Mouse (Mus musculus) adrenal gland, adult 18-20 months (tissue): ENCODE results near the gene Fam180a. TPM values are rescaled to one million over a fixed set of nuclear protein-coding genes. Genes with fewer than 3 reads are reported as not detected.

Experiments
- DNase-seq, 2 experiments: peaks; one replicate each; pipeline ENCODE4 v3.0.0; 2021 to 2022; ENCODE audit warnings: low spot score in 2 of 2
- total RNA-seq, 2 experiments: library from RNA; stranded (reverse); gene quantifications; 1 replicate in 1 of 2; 2 replicates in 1 of 2; pipeline ENCODE4 v1.2.3; 2021

The Fam180a gene
- total RNA-seq, 2 experiments from 2014 or later = 2.4 to 2.5 TPM

- no peak for DNase-seq
Observed at GRCm38 (mm10) chr6:35268711-35269110, 57.2 kb downstream of the Fam180a start.

- DNase-seq = no peak
Observed at GRCm38 (mm10) chr6:35265580-35266278, 60.2 kb downstream of the Fam180a start.

Other genes starting within 250 kb of the Fam180a start
- 10 to 100 TPM; 27.6 to 28.0 TPM for gene Cnot4, start 192.4 kb downstream of the Fam180a start, total RNA-seq
- 10 to 100 TPM; 30.0 to 34.2 TPM for gene Nup205, start 148.7 kb downstream of the Fam180a start, total RNA-seq
- gene Slc13a4, start 18.0 kb downstream of the Fam180a start, total RNA-seq = under 1 TPM; 0.33 to 0.51 TPM
- gene Mtpn, start 213.7 kb upstream of the Fam180a start, total RNA-seq = 100 to 1,000 TPM; 116 to 127 TPM